Mouse (Mus musculus): Measurements from ENCODE around the gene Tspan31. TPM values are rescaled to one million over a fixed set of nuclear protein-coding genes. Genes with fewer than 3 reads are reported as not detected.

Gene Tspan31
- total and polyA plus RNA-seq, 3 experiments: 79.9 to 148 (median 85.9) TPM

GRCm38 (mm10) chr10:127091507-127092396 is 21.7 kb upstream of the Tspan31 start:
- no peak for TF ChIP-seq ZKSCAN1 (IDR thresholded peaks at IDR 0.05; ENCODE audit: borderline replicate concordance, low read depth, low read length)
- Histone ChIP-seq H3K27me3 (replicated peaks) (no peaks in the 10 kb centered on the region), H3K27ac (ENCODE audit: insufficient read depth, low read depth) (no peak overlapping the region), H3K4me1 (ENCODE audit: control insufficient read depth in 1 of 2, insufficient read depth in 2 of 2) (no peaks in the 10 kb centered on the region), H3K4me2 (ENCODE audit: insufficient read depth, low read depth, poor library complexity, severe bottlenecking) (no peak overlapping the region), H3K79me2 (replicated peaks; ENCODE audit: control insufficient read depth, extremely low read depth, insufficient read depth, poor library complexity, severe bottlenecking) (no peaks in the 10 kb centered on the region), H3K9ac (ENCODE audit: insufficient read depth, low read depth) (no peak overlapping the region), H3K36me3 (replicated peaks in 1 of 2; ENCODE audit: control insufficient read depth in 1 of 2, insufficient read depth in 1 of 2, low read length in 1 of 2) (peaks cover 76 to 98% of the 10 kb centered on the region in 2 experiments), H3K9me3 (replicated peaks; ENCODE audit: low read length) (peaks cover 11% of the 10 kb centered on the region), H3K4me3 (replicated peaks in 1 of 3; ENCODE audit: low read depth in 2 of 3, low read length in 2 of 3, poor library complexity in 1 of 3) (no peak overlapping the region)
- dilution Hi-C loops (cut with MboI; ENCODE audit: extremely low pct_ligation_motif_present, extremely low pct_unique_long_range_greater_than_20kb, low sequenced_read_pairs): no loop called here
- DNase-seq (ENCODE audit: extremely low read depth): no peak
- in situ Hi-C loops (cut with MboI; ENCODE audit: low pct_ligation_motif_present, low pct_unique_long_range_greater_than_20kb, low sequenced_read_pairs): no loop called here

GRCm38 (mm10) chr10:127090560-127091411 is 20.7 kb upstream of the Tspan31 start:
- H3K4me1 ChIP-seq (ENCODE audit: control insufficient read depth in 1 of 2, insufficient read depth in 2 of 2): no peaks in the 10 kb centered on the region
- H3K4me3 ChIP-seq (replicated peaks in 1 of 3; ENCODE audit: low read depth in 2 of 3, low read length in 2 of 3, poor library complexity in 1 of 3): no peak overlapping the region
- H3K27ac ChIP-seq (ENCODE audit: insufficient read depth, low read depth): no peak overlapping the region
- no peak for DNase-seq (ENCODE audit: extremely low read depth)
- no peaks in the 10 kb centered on the region for H3K79me2 ChIP-seq (replicated peaks; ENCODE audit: control insufficient read depth, extremely low read depth, insufficient read depth, poor library complexity, severe bottlenecking)
- no peak overlapping the region for H3K4me2 ChIP-seq (ENCODE audit: insufficient read depth, low read depth, poor library complexity, severe bottlenecking)
- H3K36me3 ChIP-seq (replicated peaks in 1 of 2; ENCODE audit: control insufficient read depth in 1 of 2, insufficient read depth in 1 of 2, low read length in 1 of 2): peaks cover 73 to 94% of the 10 kb centered on the region in 2 experiments
- H3K9me3 ChIP-seq (replicated peaks; ENCODE audit: low read length): peaks cover 11% of the 10 kb centered on the region
- in situ Hi-C loops (cut with MboI; ENCODE audit: low pct_ligation_motif_present, low pct_unique_long_range_greater_than_20kb, low sequenced_read_pairs) (no loop called here), dilution Hi-C loops (cut with MboI; ENCODE audit: extremely low pct_ligation_motif_present, extremely low pct_unique_long_range_greater_than_20kb, low sequenced_read_pairs) (no loop called here)
- no peaks in the 10 kb centered on the region for H3K27me3 ChIP-seq (replicated peaks)
- no peak overlapping the region for H3K9ac ChIP-seq (ENCODE audit: insufficient read depth, low read depth)
- TF ChIP-seq MAZ (IDR thresholded peaks at IDR 0.05; ENCODE audit: low read depth, low read length): no peak
- no peak for TF ChIP-seq TBP (conservative IDR thresholded peaks at IDR 0.05; ENCODE audit: low read depth, low read length)
- TF ChIP-seq SIN3A (IDR thresholded peaks at IDR 0.05; ENCODE audit: low read length): no peak

- TF ChIP-seq ZNF384 (IDR thresholded peaks at IDR 0.05; ENCODE audit: low read depth, low read length) (no peak), TCF12 (IDR thresholded peaks at IDR 0.05; ENCODE audit: low read depth, low read length) (no peak), IRF4 (IDR thresholded peaks at IDR 0.05; ENCODE audit: low read depth, low read length) (no peak), MAZ (IDR thresholded peaks at IDR 0.05; ENCODE audit: low read depth, low read length) (no peak), MAFK (IDR thresholded peaks at IDR 0.05; ENCODE audit: insufficient replicate concordance, low read length) (no peak), CHD2 (IDR thresholded peaks at IDR 0.05; ENCODE audit: low read length) (no peak), MXI1 (IDR thresholded peaks at IDR 0.05; ENCODE audit: low read depth, low read length) (no peak), POLR2A (IDR thresholded peaks at IDR 0.05; ENCODE audit: low read depth, low read length) (no peak), RCOR1 (conservative IDR thresholded peaks at IDR 0.05; ENCODE audit: low read depth, low read length) (no peak), USF2 (conservative IDR thresholded peaks at IDR 0.05; ENCODE audit: low read depth, low read length) (no peak), TBP (conservative IDR thresholded peaks at IDR 0.05; ENCODE audit: low read depth, low read length) (no peak), ETS1 (conservative IDR thresholded peaks at IDR 0.05; ENCODE audit: low read depth, low read length) (no peak), UBTF (IDR thresholded peaks at IDR 0.05; ENCODE audit: low read depth, low read length) (no peak), E2F4 (IDR thresholded peaks at IDR 0.05; ENCODE audit: insufficient replicate concordance, low read depth, low read length) (no peak), ZMIZ1 (IDR thresholded peaks at IDR 0.05; ENCODE audit: low read depth, low read length) (no peak), ZKSCAN1 (IDR thresholded peaks at IDR 0.05; ENCODE audit: borderline replicate concordance, low read depth, low read length) (no peak), BHLHE40 (IDR thresholded peaks at IDR 0.05; ENCODE audit: low read depth, low read length) (no peak)
Observed at GRCm38 (mm10) chr10:127085633-127086032, 15.6 kb upstream of the Tspan31 start.

More at GRCm38 (mm10) chr10:127085633-127086032, 15.6 kb upstream of the Tspan31 start:
- Histone ChIP-seq H3K79me2 (replicated peaks; ENCODE audit: control insufficient read depth, extremely low read depth, insufficient read depth, poor library complexity, severe bottlenecking) (no peaks in the 10 kb centered on the region), H3K9me3 (replicated peaks; ENCODE audit: low read length) (peaks cover 2% of the 10 kb centered on the region), H3K27ac (ENCODE audit: insufficient read depth, low read depth) (no peak overlapping the region), H3K27me3 (replicated peaks) (no peaks in the 10 kb centered on the region), H3K9ac (ENCODE audit: insufficient read depth, low read depth) (no peak overlapping the region), H3K4me3 (replicated peaks in 1 of 3; ENCODE audit: low read depth in 2 of 3, low read length in 2 of 3, poor library complexity in 1 of 3) (no peak overlapping the region), H3K4me2 (ENCODE audit: insufficient read depth, low read depth, poor library complexity, severe bottlenecking) (no peak overlapping the region), H3K36me3 (replicated peaks in 1 of 2; ENCODE audit: control insufficient read depth in 1 of 2, insufficient read depth in 1 of 2, low read length in 1 of 2) (peaks cover 72 to 95% of the 10 kb centered on the region in 2 experiments), H3K4me1 (ENCODE audit: control insufficient read depth in 1 of 2, insufficient read depth in 2 of 2) (no peaks in the 10 kb centered on the region)
- in situ Hi-C loops (cut with MboI; ENCODE audit: low pct_ligation_motif_present, low pct_unique_long_range_greater_than_20kb, low sequenced_read_pairs): no loop called here
- no peak for DNase-seq (ENCODE audit: extremely low read depth)
- dilution Hi-C loops (cut with MboI; ENCODE audit: extremely low pct_ligation_motif_present, extremely low pct_unique_long_range_greater_than_20kb, low sequenced_read_pairs): no loop called here

Data from CH12.LX (cell line).